Mouse (Mus musculus) embryonic fibroblast, embryonic 13.5 days (primary cell): ENCODE data around the gene Als2cr12.

Experiments used
- CTCF ChIP-seq: IDR thresholded peaks from 2 replicates; pipeline ENCODE4 v1.5.1; 2011; ENCODE audit warnings: mild to moderate bottlenecking, control low read depth, low read length, moderate library complexity, borderline replicate concordance; ENCODE audit not compliant: insufficient read depth
- POLR2A ChIP-seq: IDR thresholded peaks from 2 replicates; pipeline ENCODE4 v1.6.1; 2011; ENCODE audit warnings: low read depth, mild to moderate bottlenecking, control low read depth, low read length, moderate library complexity

DNA sequence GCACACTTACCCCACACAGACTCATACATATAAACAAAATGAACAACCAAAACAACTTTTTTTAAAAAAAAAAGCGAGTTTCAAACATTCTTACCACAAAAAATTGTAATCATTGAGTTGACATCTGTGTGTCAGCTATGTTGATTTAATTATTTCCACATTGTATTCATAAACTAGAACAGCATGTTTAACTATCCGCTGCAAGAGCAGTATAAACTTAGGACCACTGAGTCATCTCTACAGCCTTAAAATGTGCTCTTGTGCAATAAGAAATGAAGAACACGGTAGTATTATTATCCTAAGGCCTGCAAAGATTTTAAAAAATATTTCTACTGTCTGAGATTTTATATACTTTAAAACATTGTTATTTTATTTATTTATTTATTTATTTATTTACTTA, 20.8 kb downstream of the Als2cr12 start:
- no peak for TF ChIP-seq CTCF
- no peak for TF ChIP-seq POLR2A
